Mouse (Mus musculus) lung, postnatal 0 days (tissue): Measurements from ENCODE around the gene Ncbp3. TPM values are rescaled to one million over a fixed set of nuclear protein-coding genes. Genes with fewer than 3 reads are reported as not detected.

Source experiments
- ATAC-seq: fragments of 200-750 bp; cut with Nextera tagmentation; 2 replicates; pipeline ENCODE4 v1.8.0; 2017; ENCODE audit warnings: moderate library complexity
- DNase-seq: peaks from one replicate; pipeline ENCODE4 v3.0.0-alpha.2; 2016; ENCODE audit warnings: low spot score
- H3K27ac ChIP-seq: fragments of 300-500 bp; sonication (generic); 2 replicates; pipeline ENCODE4 v1.5.1; 2014; ENCODE audit warnings: antibody characterized with exemption, mild to moderate bottlenecking, low read length, mixed read lengths
- H3K27me3 ChIP-seq: fragments of 300-500 bp; sonication (generic); replicated peaks from 2 replicates; pipeline ENCODE4 v1.6.1; 2014; ENCODE audit warnings: low read length, mixed read lengths; ENCODE audit not compliant: insufficient read depth
- H3K36me3 ChIP-seq: fragments of 300-500 bp; sonication (generic); 2 replicates; pipeline ENCODE4 v1.6.1; 2014; ENCODE audit warnings: low read length, mixed read lengths; ENCODE audit not compliant: insufficient read depth
- H3K4me1 ChIP-seq: fragments of 300-500 bp; sonication (generic); 2 replicates; pipeline ENCODE4 v1.6.1; 2014; ENCODE audit warnings: antibody characterized with exemption, low read depth, low read length, mixed read lengths; ENCODE audit not compliant: insufficient read depth
- H3K4me2 ChIP-seq: fragments of 300-500 bp; sonication (generic); replicated peaks from 2 replicates; pipeline ENCODE4 v1.6.1; 2014; ENCODE audit warnings: low read depth, mild to moderate bottlenecking, low read length, moderate library complexity, mixed read lengths
- H3K4me3 ChIP-seq: fragments of 300-500 bp; sonication (generic); 2 replicates; pipeline ENCODE4 v1.5.1; 2014; ENCODE audit warnings: low read depth, low read length
- H3K9ac ChIP-seq: fragments of 300-500 bp; sonication (generic); replicated peaks from 2 replicates; pipeline ENCODE4 v1.6.1; 2014; ENCODE audit warnings: low read depth, mild to moderate bottlenecking
- H3K9me3 ChIP-seq: fragments of 300-500 bp; sonication (generic); 2 replicates; pipeline ENCODE4 v1.6.1; 2016; ENCODE audit warnings: low read length, mixed read lengths
- CTCF ChIP-seq: IDR thresholded peaks from 2 replicates; pipeline ENCODE4 v1.5.1; 2016; ENCODE audit warnings: antibody characterized with exemption, mild to moderate bottlenecking
- EP300 ChIP-seq: IDR thresholded peaks from 2 replicates; pipeline ENCODE4 v1.6.1; 2016; ENCODE audit warnings: antibody characterized with exemption, mild to moderate bottlenecking, control low read depth
- WGBS: fragments of 180-500 bp; shearing (Covaris S2); extraction: QIAGEN DNeasy Blood & Tissue Kit; methylation state at CpG from one replicate; pipeline ENCODE4 v1.1.7; 2014; 5-methylcytosine and 5-hydroxymethylcytosine counted together
- polyA plus RNA-seq: library from polyadenylated mRNA; unstranded; fragments of >200 nt; fragmentation: Nextera tagmentation; extraction: Ambion mirVana; gene quantifications from 2 replicates; pipeline ENCODE4 v1.2.1, GENCODE M21; 2015

Gene Ncbp3
- polyA plus RNA-seq, 1 experiment from 2014 or later = 5.3 TPM

- Histone ChIP-seq H3K36me3 (no peaks in the 10 kb centered on the region), H3K9ac (no peak overlapping the region), H3K27me3 (no peaks in the 10 kb centered on the region), H3K4me2 (no peak overlapping the region), H3K9me3 (no peaks in the 10 kb centered on the region), H3K4me3 (no peak overlapping the region), H3K4me1 (no peaks in the 10 kb centered on the region), H3K27ac (no peak overlapping the region)
- 68% methylated on average over 14 of the region's 14 CpGs for WGBS
- no peak for ATAC-seq
- no peak for DNase-seq
- no peak for TF ChIP-seq CTCF
- no peak for TF ChIP-seq EP300
Observed at GRCm38 (mm10) chr11:73108898-73109625, 61.5 kb downstream of the Ncbp3 start.

GRCm38 (mm10) chr11:73109941-73110340 lies 62.4 kb downstream of the Ncbp3 start:
- no peak for TF ChIP-seq EP300
- no peak for TF ChIP-seq CTCF
- no peaks in the 10 kb centered on the region for H3K9me3 ChIP-seq
- no peak overlapping the region for H3K4me2 ChIP-seq
- no peak overlapping the region for H3K4me3 ChIP-seq
- H3K36me3 ChIP-seq = no peaks in the 10 kb centered on the region
- H3K9ac ChIP-seq = no peak overlapping the region
- WGBS = 85% methylated on average over 3 of the region's 3 CpGs
- no peak overlapping the region for H3K27ac ChIP-seq
- H3K4me1 ChIP-seq = no peaks in the 10 kb centered on the region
- DNase-seq (no peak), ATAC-seq (no peak)
- H3K27me3 ChIP-seq = no peaks in the 10 kb centered on the region

- H3K9ac ChIP-seq = no peak overlapping the region
- no peaks in the 10 kb centered on the region for H3K9me3 ChIP-seq
- WGBS = 54% methylated on average over 6 of the region's 6 CpGs
- DNase-seq (peak; percentile 6), ATAC-seq (no peak)
- TF ChIP-seq CTCF (no peak), EP300 (no peak)
- H3K27ac ChIP-seq = no peak overlapping the region
- no peaks in the 10 kb centered on the region for H3K27me3 ChIP-seq
- no peaks in the 10 kb centered on the region for H3K36me3 ChIP-seq
- H3K4me1 ChIP-seq = no peaks in the 10 kb centered on the region
- no peak overlapping the region for H3K4me2 ChIP-seq
- H3K4me3 ChIP-seq = no peak overlapping the region
Observed at GRCm38 (mm10) chr11:73111414-73111813, 63.8 kb downstream of the Ncbp3 start.

- WGBS = 80% methylated on average over 6 of the region's 6 CpGs
- Histone ChIP-seq H3K4me3 (no peak overlapping the region), H3K9ac (no peak overlapping the region), H3K27me3 (no peaks in the 10 kb centered on the region), H3K36me3 (no peaks in the 10 kb centered on the region), H3K9me3 (no peaks in the 10 kb centered on the region), H3K27ac (no peak overlapping the region), H3K4me1 (no peaks in the 10 kb centered on the region), H3K4me2 (no peak overlapping the region)
- TF ChIP-seq CTCF (no peak), EP300 (no peak)
- DNase-seq = no peak
- no peak for ATAC-seq
Observed at GRCm38 (mm10) chr11:73126495-73126894, 78.9 kb downstream of the Ncbp3 start.

- H3K4me3 ChIP-seq = no peak overlapping the region
- no peaks in the 10 kb centered on the region for H3K4me1 ChIP-seq
- ATAC-seq = no peak
- TF ChIP-seq EP300 (no peak), CTCF (peak; percentile 52)
- no peaks in the 10 kb centered on the region for H3K27me3 ChIP-seq
- H3K27ac ChIP-seq = no peak overlapping the region
- no peak overlapping the region for H3K9ac ChIP-seq
- WGBS = 62% methylated on average over 7 of the region's 7 CpGs
- H3K9me3 ChIP-seq = no peaks in the 10 kb centered on the region
- H3K4me2 ChIP-seq = no peak overlapping the region
- peak; percentile 32 for DNase-seq
- H3K36me3 ChIP-seq = no peaks in the 10 kb centered on the region
Observed at GRCm38 (mm10) chr11:73131020-73131419, 83.4 kb downstream of the Ncbp3 start.

- ATAC-seq (no peak), DNase-seq (no peak)
- Histone ChIP-seq H3K9me3 (no peaks in the 10 kb centered on the region), H3K36me3 (no peaks in the 10 kb centered on the region), H3K4me3 (no peak overlapping the region), H3K27me3 (no peaks in the 10 kb centered on the region), H3K27ac (no peak overlapping the region), H3K4me1 (no peaks in the 10 kb centered on the region; the same call in 1 of the 2 replicates), H3K9ac (no peak overlapping the region), H3K4me2 (no peak overlapping the region)
- no peak for TF ChIP-seq EP300
- TF ChIP-seq CTCF = no peak
- WGBS = 90% methylated on average over 6 of the region's 6 CpGs
Observed at GRCm38 (mm10) chr11:73132999-73133398, 85.4 kb downstream of the Ncbp3 start.
